28 mouse cellular contexts compared by ENCODE assay signal in genomic region chr8:10418013-10418412, GRCm38 (mm10).
"Had no signal": no experiment of that assay in that cellular context is flagged by ENCODE, and none has a peak within 500 bp of the region (broad histone marks: within the 10 kb centered on the region; RNA-seq: fewer than 3 reads in every experiment).

No protein-coding gene starts in this region.

- DNase-seq: left cerebral cortex, postnatal 4 days; liver; liver, embryonic 13.5 days; liver, postnatal 0 days; lung, adult 18-20 months; lung, adult 2 months; lung, embryonic 14.5 days; lung, postnatal 10 days; lung, postnatal 14 days; lung, postnatal 36 days; lung, postnatal 4 days; midbrain, embryonic 14.5 days had no signal

- H3K27me3 ChIP-seq: limb, embryonic 13.5 days; limb, embryonic 15.5 days; liver, embryonic 12.5 days; liver, embryonic 13.5 days; liver, embryonic 15.5 days; lung, embryonic 15.5 days; midbrain, embryonic 12.5 days; midbrain, embryonic 13.5 days; midbrain, embryonic 15.5 days had no signal

- H3K9me3 ChIP-seq: limb, embryonic 10.5 days; limb, embryonic 12.5 days; limb, embryonic 13.5 days; limb, embryonic 15.5 days; liver, embryonic 12.5 days; liver, embryonic 13.5 days; liver, embryonic 15.5 days; lung, embryonic 15.5 days; megakaryocyte, embryonic 14.5 days; midbrain, embryonic 10.5 days; midbrain, embryonic 12.5 days; midbrain, embryonic 13.5 days; midbrain, embryonic 15.5 days had no signal

- H3K4me3 ChIP-seq: left cerebral cortex, adult 2 months; limb, embryonic 10.5 days; limb, embryonic 12.5 days; limb, embryonic 13.5 days; limb, embryonic 15.5 days; liver, embryonic 12.5 days; liver, embryonic 13.5 days; liver, embryonic 15.5 days; lung, embryonic 15.5 days; megakaryocyte, embryonic 14.5 days; midbrain, embryonic 10.5 days; midbrain, embryonic 12.5 days; midbrain, embryonic 13.5 days; midbrain, embryonic 15.5 days; myocyte had no signal

- H3K4me1 ChIP-seq: liver, embryonic 12.5 days; liver, embryonic 13.5 days; liver, embryonic 15.5 days had no signal

- H3K36me3 ChIP-seq: limb, embryonic 10.5 days; limb, embryonic 12.5 days; limb, embryonic 13.5 days; limb, embryonic 15.5 days; liver, embryonic 12.5 days; liver, embryonic 13.5 days; liver, embryonic 15.5 days; lung, embryonic 15.5 days; midbrain, embryonic 12.5 days; midbrain, embryonic 13.5 days; midbrain, embryonic 15.5 days had no signal

- H3K27ac ChIP-seq: left cerebral cortex, adult 2 months; limb, embryonic 10.5 days; limb, embryonic 12.5 days; limb, embryonic 13.5 days; limb, embryonic 15.5 days; liver, embryonic 12.5 days; liver, embryonic 13.5 days; liver, embryonic 14.5 days; liver, embryonic 15.5 days; lung, embryonic 15.5 days; macrophage; midbrain, embryonic 10.5 days; midbrain, embryonic 12.5 days; midbrain, embryonic 13.5 days; midbrain, embryonic 15.5 days had no signal
